Mouse (Mus musculus) bone marrow, adult 2 months (tissue): ENCODE data around the gene Arfrp1.

Experiments used
- CTCF ChIP-seq: fragments of 200-500 bp; IDR thresholded peaks from 2 replicates; pipeline ENCODE4 v1.5.1; 2011; ENCODE audit warnings: low read length, control low read depth; ENCODE audit not compliant: control insufficient read depth, insufficient read depth
- POLR2A ChIP-seq: fragments of 200-500 bp; IDR thresholded peaks from 2 replicates; pipeline ENCODE4 v1.6.1; 2011; ENCODE audit warnings: low read depth, mild to moderate bottlenecking, control low read depth, low read length, borderline replicate concordance; ENCODE audit not compliant: control insufficient read depth

- no peak for TF ChIP-seq CTCF
- no peak for TF ChIP-seq POLR2A
These were observed 20.7 kb upstream of the Arfrp1 start for GRCm38 (mm10) chr2:181385885-181386284.
